Mouse (Mus musculus): ENCODE data around the gene Hdgfl3. TPM values are rescaled to one million over a fixed set of nuclear protein-coding genes. Genes with fewer than 3 reads are reported as not detected.

Gene Hdgfl3
- 2.4 and 3.8 TPM in 2 replicates for polyA plus RNA-seq (2012; rRNA removed; ENCODE audit: low replicate concordance)

GRCm38 (mm10) chr7:81934267-81934745, at the start of gene Hdgfl3:
Gene Hdgfl3, minus strand, starts transcription at chr7:81934473.

GRCm38 (mm10) chr7:81858968-81859721, 75.1 kb downstream of the Hdgfl3 start, which contains the start of gene Tm6sf1:
Gene Tm6sf1, plus strand, starts transcription at chr7:81859001.

GRCm38 (mm10) chr7:81855694-81856093, 78.6 kb downstream of the Hdgfl3 start, which contains the start of gene Gm10160:
Gene Gm10160, minus strand, starts transcription at chr7:81855794.

Other genes with a start within 250 kb of the Hdgfl3 start
- 3.7 and 3.9 TPM in 2 replicates for gene Homer2, start 226.9 kb downstream of the Hdgfl3 start, polyA plus RNA-seq (2012; rRNA removed; ENCODE audit: low replicate concordance)
- 3.7 and 12.7 TPM in 2 replicates for gene Ramac, start 171.5 kb downstream of the Hdgfl3 start, polyA plus RNA-seq (2012; rRNA removed; ENCODE audit: low replicate concordance)
- gene 3110040N11Rik, start 145.0 kb downstream of the Hdgfl3 start, polyA plus RNA-seq (2012; rRNA removed; ENCODE audit: low replicate concordance) = 18.5 and 26.6 TPM in 2 replicates
- 36.9 and 41.1 TPM in 2 replicates for gene Btbd1, start 105.0 kb downstream of the Hdgfl3 start, polyA plus RNA-seq (2012; rRNA removed; ENCODE audit: low replicate concordance)
- not detected in 2 replicates for gene Gm10160, start 78.7 kb downstream of the Hdgfl3 start, polyA plus RNA-seq (2012; rRNA removed; ENCODE audit: low replicate concordance)
- gene Tm6sf1, start 75.5 kb downstream of the Hdgfl3 start, polyA plus RNA-seq (2012; rRNA removed; ENCODE audit: low replicate concordance) = 86.1 and 101 TPM in 2 replicates
- 0.12 and 0.19 TPM in 2 replicates for gene Bnc1, start 57.8 kb upstream of the Hdgfl3 start, polyA plus RNA-seq (2012; rRNA removed; ENCODE audit: low replicate concordance)
- gene Sh3gl3, start 239.4 kb upstream of the Hdgfl3 start, polyA plus RNA-seq (2012; rRNA removed; ENCODE audit: low replicate concordance) = 0.49 and 1.2 TPM in 2 replicates

Measured in mammary gland, adult 2 months (tissue).